16 mouse cellular contexts compared by ENCODE assay signal in genomic region chr6:31320141-31320830, GRCm38 (mm10).
"Had no signal": no experiment of that assay in that cellular context is flagged by ENCODE, and none has a peak within 500 bp of the region (broad histone marks: within the 10 kb centered on the region; RNA-seq: fewer than 3 reads in every experiment).

No protein-coding gene starts in this region.

- H3K9me3 ChIP-seq: limb, embryonic 12.5 days; megakaryocyte, embryonic 14.5 days; midbrain, embryonic 12.5 days; neural tube, embryonic 15.5 days had no signal

- DNase-seq: kidney, adult 18-20 months; layer of hippocampus, adult 9-11 months; layer of hippocampus, postnatal 36 days; liver; right cerebral cortex, adult 18-20 months; thymus, adult 18-20 months; thymus, postnatal 14 days had no signal

- H3K4me3 ChIP-seq: limb, embryonic 12.5 days; megakaryocyte, embryonic 14.5 days; midbrain, embryonic 12.5 days; neural tube, embryonic 15.5 days had no signal

- H3K9ac ChIP-seq: limb, embryonic 12.5 days; liver, embryonic 14.5 days; lung, embryonic 14.5 days; midbrain, embryonic 12.5 days; neural tube, embryonic 15.5 days had no signal

- H3K36me3 ChIP-seq: limb, embryonic 12.5 days; midbrain, embryonic 12.5 days; neural tube, embryonic 15.5 days had no signal

- H3K4me2 ChIP-seq: limb, embryonic 12.5 days; lung, embryonic 14.5 days; midbrain, embryonic 12.5 days; neural tube, embryonic 15.5 days had no signal

- H3K27ac ChIP-seq: kidney, postnatal 0 days; limb, embryonic 12.5 days; liver, embryonic 14.5 days; macrophage; midbrain, embryonic 12.5 days; neural tube, embryonic 15.5 days; stomach, postnatal 0 days had no signal

- H3K27me3 ChIP-seq: neural tube, embryonic 15.5 days had no signal
